Mouse (Mus musculus): Measurements from ENCODE around the gene Gm6525. TPM values are rescaled to one million over a fixed set of nuclear protein-coding genes. Genes with fewer than 3 reads are reported as not detected.

The Gm6525 gene
- polyA plus RNA-seq, 1 experiment from 2014 or later = 1.4 TPM

DNA sequence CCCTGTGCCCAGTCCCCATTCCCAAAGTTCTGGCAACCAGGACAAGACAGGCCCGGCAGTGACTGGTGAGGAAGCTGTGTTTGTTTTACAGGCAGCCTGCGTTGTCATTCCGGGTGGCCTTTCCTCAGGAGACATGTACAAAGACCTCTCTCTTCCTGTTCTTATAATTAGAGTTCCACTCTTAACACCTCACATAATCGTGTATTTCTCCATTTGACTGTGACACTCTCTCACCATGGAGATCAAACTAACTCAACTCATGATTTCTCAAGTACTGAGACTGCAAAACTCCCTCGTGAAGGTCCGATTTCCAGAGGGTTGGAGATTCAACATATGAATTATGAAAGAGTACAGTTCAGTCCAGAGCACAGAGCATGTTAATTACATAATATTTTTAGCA is 38.0 kb upstream of the Gm6525 start:
- Histone ChIP-seq H3K4me3 (ENCODE audit: low read depth, low read length) (no peak overlapping the region), H3K27ac (ENCODE audit: low read depth) (no peak overlapping the region), H3K4me2 (ENCODE audit: low read length) (no peak overlapping the region), H3K36me3 (ENCODE audit: control insufficient read depth, insufficient read depth, low read length) (no peaks in the 10 kb centered on the region), H3K27me3 (replicated peaks; ENCODE audit: control insufficient read depth, insufficient read depth, low read length) (no peaks in the 10 kb centered on the region), H3K9ac (ENCODE audit: low read length) (no peak overlapping the region), H3K4me1 (replicated peaks; ENCODE audit: control insufficient read depth, insufficient read depth, low read length) (peaks cover 4% of the 10 kb centered on the region; the same call in 1 of the 2 replicates), H3K9me3 (ENCODE audit: control insufficient read depth, low read length) (no peaks in the 10 kb centered on the region)
- ATAC-seq (replicated peaks; ENCODE audit: low FRiP score, low TSS enrichment, low read depth) (no peak), DNase-seq (ENCODE audit: low spot score) (no peak)
- WGBS = 66% methylated on average over 6 of the region's 6 CpGs

- H3K9me3 ChIP-seq (ENCODE audit: control insufficient read depth, low read length) = no peaks in the 10 kb centered on the region
- H3K4me3 ChIP-seq (ENCODE audit: low read depth, low read length) = no peak overlapping the region
- DNase-seq (ENCODE audit: low spot score) = no peak
- H3K27me3 ChIP-seq (replicated peaks; ENCODE audit: control insufficient read depth, insufficient read depth, low read length) = no peaks in the 10 kb centered on the region
- H3K4me1 ChIP-seq (replicated peaks; ENCODE audit: control insufficient read depth, insufficient read depth, low read length) = no peaks in the 10 kb centered on the region
- WGBS = 70% methylated on average over 7 of the region's 7 CpGs
- H3K27ac ChIP-seq (ENCODE audit: low read depth) = no peak overlapping the region
- H3K9ac ChIP-seq (ENCODE audit: low read length) = no peak overlapping the region
- no peak overlapping the region for H3K4me2 ChIP-seq (ENCODE audit: low read length)
- no peak for ATAC-seq (replicated peaks; ENCODE audit: low FRiP score, low TSS enrichment, low read depth)
- no peaks in the 10 kb centered on the region for H3K36me3 ChIP-seq (ENCODE audit: control insufficient read depth, insufficient read depth, low read length)
These were observed 37.4 kb upstream of the Gm6525 start for GRCm38 (mm10) chr3:84136509-84136908.

GRCm38 (mm10) chr3:84140947-84141346 is 33.0 kb upstream of the Gm6525 start:
- no peak for ATAC-seq (replicated peaks; ENCODE audit: low FRiP score, low TSS enrichment, low read depth)
- no peak overlapping the region for H3K27ac ChIP-seq (ENCODE audit: low read depth)
- 28% methylated on average over 7 of the region's 7 CpGs for WGBS
- no peak for DNase-seq (ENCODE audit: low spot score)
- H3K4me2 ChIP-seq (ENCODE audit: low read length) = no peak overlapping the region
- no peak overlapping the region for H3K4me3 ChIP-seq (ENCODE audit: low read depth, low read length)
- no peaks in the 10 kb centered on the region for H3K9me3 ChIP-seq (ENCODE audit: control insufficient read depth, low read length)
- no peaks in the 10 kb centered on the region for H3K36me3 ChIP-seq (ENCODE audit: control insufficient read depth, insufficient read depth, low read length)
- no peaks in the 10 kb centered on the region for H3K27me3 ChIP-seq (replicated peaks; ENCODE audit: control insufficient read depth, insufficient read depth, low read length)
- no peaks in the 10 kb centered on the region for H3K4me1 ChIP-seq (replicated peaks; ENCODE audit: control insufficient read depth, insufficient read depth, low read length)
- H3K9ac ChIP-seq (ENCODE audit: low read length) = no peak overlapping the region

GRCm38 (mm10) chr3:84149831-84150230 is 24.1 kb upstream of the Gm6525 start:
- Histone ChIP-seq H3K9me3 (ENCODE audit: control insufficient read depth, low read length) (peaks cover 2% of the 10 kb centered on the region; the same call in 1 of the 2 replicates), H3K4me2 (ENCODE audit: low read length) (no peak overlapping the region), H3K36me3 (ENCODE audit: control insufficient read depth, insufficient read depth, low read length) (no peaks in the 10 kb centered on the region), H3K9ac (ENCODE audit: low read length) (no peak overlapping the region), H3K4me1 (replicated peaks; ENCODE audit: control insufficient read depth, insufficient read depth, low read length) (0 out of 2 replicates have a peak, but pooled peaks cover 5% of the 10 kb centered on the region), H3K27me3 (replicated peaks; ENCODE audit: control insufficient read depth, insufficient read depth, low read length) (no peaks in the 10 kb centered on the region), H3K4me3 (ENCODE audit: low read depth, low read length) (no peak overlapping the region), H3K27ac (ENCODE audit: low read depth) (no peak overlapping the region)
- 95% methylated on average over 3 of the region's 3 CpGs for WGBS
- peak; percentile 16 for DNase-seq (ENCODE audit: low spot score)
- ATAC-seq (replicated peaks; ENCODE audit: low FRiP score, low TSS enrichment, low read depth) = no peak

- Histone ChIP-seq H3K9me3 (ENCODE audit: control insufficient read depth, low read length) (no peaks in the 10 kb centered on the region; the same call in 1 of the 2 replicates), H3K36me3 (ENCODE audit: control insufficient read depth, insufficient read depth, low read length) (0 out of 2 replicates have a peak, but pooled peaks cover under 1% of the 10 kb centered on the region), H3K4me2 (ENCODE audit: low read length) (peak overlapping the region; percentile 98), H3K27me3 (replicated peaks; ENCODE audit: control insufficient read depth, insufficient read depth, low read length) (no peaks in the 10 kb centered on the region), H3K27ac (ENCODE audit: low read depth) (no peak overlapping the region), H3K4me3 (ENCODE audit: low read depth, low read length) (peak overlapping the region; percentile 60; the same call in 1 of the 2 replicates), H3K4me1 (replicated peaks; ENCODE audit: control insufficient read depth, insufficient read depth, low read length) (0 out of 2 replicates have a peak, but pooled peaks cover 5% of the 10 kb centered on the region), H3K9ac (ENCODE audit: low read length) (no peak overlapping the region)
- WGBS = 9% methylated on average over 12 of the region's 12 CpGs
- ATAC-seq (replicated peaks; ENCODE audit: low FRiP score, low TSS enrichment, low read depth) (no peak), DNase-seq (ENCODE audit: low spot score) (peak; percentile 56)
These were observed 19.2 kb upstream of the Gm6525 start for GRCm38 (mm10) chr3:84154721-84155141.

- Histone ChIP-seq H3K9ac (ENCODE audit: low read length) (peak overlapping the region; percentile 65), H3K36me3 (ENCODE audit: control insufficient read depth, insufficient read depth, low read length) (0 out of 2 replicates have a peak, but pooled peaks cover 5% of the 10 kb centered on the region), H3K9me3 (ENCODE audit: control insufficient read depth, low read length) (no peaks in the 10 kb centered on the region), H3K4me2 (ENCODE audit: low read length) (peak overlapping the region; percentile 98), H3K4me1 (replicated peaks; ENCODE audit: control insufficient read depth, insufficient read depth, low read length) (0 out of 2 replicates have a peak, but pooled peaks cover 5% of the 10 kb centered on the region), H3K27me3 (replicated peaks; ENCODE audit: control insufficient read depth, insufficient read depth, low read length) (no peaks in the 10 kb centered on the region), H3K27ac (ENCODE audit: low read depth) (peak overlapping the region; percentile 67), H3K4me3 (ENCODE audit: low read depth, low read length) (peak overlapping the region; percentile 60)
- WGBS = 0% methylated on average over 27 of the region's 27 CpGs
- DNase-seq (ENCODE audit: low spot score) (peak; percentile 49), ATAC-seq (replicated peaks; ENCODE audit: low FRiP score, low TSS enrichment, low read depth) (no peak)
These were observed 18.8 kb upstream of the Gm6525 start for GRCm38 (mm10) chr3:84155146-84155545.

- peak; percentile 100 for DNase-seq (ENCODE audit: low spot score)
- peak; percentile 99 for ATAC-seq (replicated peaks; ENCODE audit: low FRiP score, low TSS enrichment, low read depth)
- H3K36me3 ChIP-seq (ENCODE audit: control insufficient read depth, insufficient read depth, low read length) = 0 out of 2 replicates have a peak, but pooled peaks cover 7% of the 10 kb centered on the region
- peak within 1 kb of the TSS; percentile 65 for H3K9ac ChIP-seq (ENCODE audit: low read length)
- 0 out of 2 replicates have a peak, but pooled peaks cover 5% of the 10 kb centered on the region for H3K4me1 ChIP-seq (replicated peaks; ENCODE audit: control insufficient read depth, insufficient read depth, low read length)
- peak within 1 kb of the TSS; percentile 98 for H3K4me2 ChIP-seq (ENCODE audit: low read length)
- H3K27me3 ChIP-seq (replicated peaks; ENCODE audit: control insufficient read depth, insufficient read depth, low read length) = no peaks in the 10 kb centered on the region
- 1% methylated on average over 29 of the region's 29 CpGs for WGBS
- H3K27ac ChIP-seq (ENCODE audit: low read depth) = peak within 1 kb of the TSS; percentile 67
- no peaks in the 10 kb centered on the region for H3K9me3 ChIP-seq (ENCODE audit: control insufficient read depth, low read length)
- H3K4me3 ChIP-seq (ENCODE audit: low read depth, low read length) = peak within 1 kb of the TSS; percentile 60
These were observed 18.3 kb upstream of the Gm6525 start, which contains the start of gene Mnd1 for GRCm38 (mm10) chr3:84155558-84156006. Gene Mnd1, minus strand, starts transcription at chr3:84155786.

DNA sequence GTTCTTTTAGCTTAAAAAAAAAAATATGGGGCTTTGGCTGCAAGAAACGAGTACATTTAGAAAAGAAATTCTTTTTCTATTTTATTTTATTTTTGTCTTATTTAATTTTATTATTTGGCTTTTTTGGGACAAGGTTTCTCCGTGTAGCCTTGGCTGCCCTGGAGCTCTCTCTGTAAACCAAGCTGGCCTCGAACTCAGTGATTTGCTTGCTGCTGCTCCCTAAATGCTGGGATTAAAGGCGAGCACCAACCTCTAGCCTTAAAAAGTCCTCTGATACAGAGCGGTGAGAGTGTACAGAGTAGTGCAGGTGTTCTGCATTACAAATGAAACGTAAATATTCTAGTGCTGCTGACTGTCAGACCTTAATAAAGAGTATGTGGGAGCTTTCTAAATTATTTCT is 17.8 kb upstream of the Gm6525 start:
- no peak for ATAC-seq (replicated peaks; ENCODE audit: low FRiP score, low TSS enrichment, low read depth)
- Histone ChIP-seq H3K4me1 (replicated peaks; ENCODE audit: control insufficient read depth, insufficient read depth, low read length) (0 out of 2 replicates have a peak, but pooled peaks cover 5% of the 10 kb centered on the region), H3K9ac (ENCODE audit: low read length) (no peak overlapping the region), H3K4me2 (ENCODE audit: low read length) (peak overlapping the region; percentile 98), H3K36me3 (ENCODE audit: control insufficient read depth, insufficient read depth, low read length) (0 out of 2 replicates have a peak, but pooled peaks cover 7% of the 10 kb centered on the region), H3K9me3 (ENCODE audit: control insufficient read depth, low read length) (no peaks in the 10 kb centered on the region), H3K27me3 (replicated peaks; ENCODE audit: control insufficient read depth, insufficient read depth, low read length) (no peaks in the 10 kb centered on the region), H3K4me3 (ENCODE audit: low read depth, low read length) (peak overlapping the region; percentile 60; the same call in 1 of the 2 replicates), H3K27ac (ENCODE audit: low read depth) (no peak overlapping the region)
- 39% methylated on average over 6 of the region's 6 CpGs for WGBS
- DNase-seq (ENCODE audit: low spot score) = no peak

GRCm38 (mm10) chr3:84157011-84157410 is 16.9 kb upstream of the Gm6525 start:
- Histone ChIP-seq H3K27ac (ENCODE audit: low read depth) (no peak overlapping the region), H3K4me2 (ENCODE audit: low read length) (no peak overlapping the region), H3K4me1 (replicated peaks; ENCODE audit: control insufficient read depth, insufficient read depth, low read length) (0 out of 2 replicates have a peak, but pooled peaks cover 5% of the 10 kb centered on the region), H3K36me3 (ENCODE audit: control insufficient read depth, insufficient read depth, low read length) (0 out of 2 replicates have a peak, but pooled peaks cover 7% of the 10 kb centered on the region), H3K9ac (ENCODE audit: low read length) (no peak overlapping the region), H3K27me3 (replicated peaks; ENCODE audit: control insufficient read depth, insufficient read depth, low read length) (no peaks in the 10 kb centered on the region), H3K9me3 (ENCODE audit: control insufficient read depth, low read length) (no peaks in the 10 kb centered on the region), H3K4me3 (ENCODE audit: low read depth, low read length) (no peak overlapping the region)
- WGBS = 59% methylated on average over 4 of the region's 4 CpGs
- ATAC-seq (replicated peaks; ENCODE audit: low FRiP score, low TSS enrichment, low read depth) (no peak), DNase-seq (ENCODE audit: low spot score) (no peak)
